Mouse (Mus musculus) neural tube, embryonic 12.5 days (tissue): ENCODE results near the gene Cspg4. TPM values are rescaled to one million over a fixed set of nuclear protein-coding genes. Genes with fewer than 3 reads are reported as not detected.
A peak's percentile ranks its signal among the peaks of the same experiment; 100 is the strongest.

ENCODE experiments used
- ATAC-seq: fragments of 200-750 bp; cut with Nextera tagmentation; 2 replicates; pipeline ENCODE4 v1.8.0; 2017; ENCODE audit warnings: low read depth, mild to moderate bottlenecking, moderate TSS enrichment, moderate library complexity; ENCODE audit not compliant: low FRiP score
- H3K27ac ChIP-seq: fragments of 300-500 bp; sonication (generic); 2 replicates; pipeline ENCODE4 v1.5.1; 2016
- H3K27me3 ChIP-seq: fragments of 300-500 bp; sonication (generic); replicated peaks from 2 replicates; pipeline ENCODE4 v1.6.1; 2016; ENCODE audit warnings: mild to moderate bottlenecking
- H3K36me3 ChIP-seq: fragments of 300-500 bp; sonication (generic); 2 replicates; pipeline ENCODE4 v1.6.1; 2016; ENCODE audit warnings: mild to moderate bottlenecking
- H3K4me1 ChIP-seq: fragments of 300-500 bp; sonication (generic); 2 replicates; pipeline ENCODE4 v1.6.1; 2016
- H3K4me2 ChIP-seq: fragments of 300-500 bp; sonication (generic); replicated peaks from 2 replicates; pipeline ENCODE4 v1.6.1; 2016; ENCODE audit warnings: mild to moderate bottlenecking
- H3K4me3 ChIP-seq: fragments of 300-500 bp; sonication (generic); 2 replicates; pipeline ENCODE4 v1.5.1; 2016
- H3K9ac ChIP-seq: fragments of 300-500 bp; sonication (generic); 2 replicates; pipeline ENCODE4 v1.6.1; 2016; ENCODE audit warnings: mild to moderate bottlenecking
- H3K9me3 ChIP-seq: fragments of 300-500 bp; sonication (generic); 2 replicates; pipeline ENCODE4 v1.6.1; 2016; ENCODE audit warnings: mild to moderate bottlenecking
- WGBS: fragments of 180-500 bp; shearing (Covaris S2); methylation state at CpG from one replicate; pipeline ENCODE4 v1.1.7; 2016; 5-methylcytosine and 5-hydroxymethylcytosine counted together
- polyA plus RNA-seq: library from polyadenylated mRNA; unstranded; fragments of >200 nt; fragmentation: Nextera tagmentation; extraction: Ambion mirVana; gene quantifications from 2 replicates; pipeline ENCODE4 v1.2.1, GENCODE M21; 2016

Cspg4 gene
- polyA plus RNA-seq, 1 experiment from 2014 or later = 5.3 TPM

DNA sequence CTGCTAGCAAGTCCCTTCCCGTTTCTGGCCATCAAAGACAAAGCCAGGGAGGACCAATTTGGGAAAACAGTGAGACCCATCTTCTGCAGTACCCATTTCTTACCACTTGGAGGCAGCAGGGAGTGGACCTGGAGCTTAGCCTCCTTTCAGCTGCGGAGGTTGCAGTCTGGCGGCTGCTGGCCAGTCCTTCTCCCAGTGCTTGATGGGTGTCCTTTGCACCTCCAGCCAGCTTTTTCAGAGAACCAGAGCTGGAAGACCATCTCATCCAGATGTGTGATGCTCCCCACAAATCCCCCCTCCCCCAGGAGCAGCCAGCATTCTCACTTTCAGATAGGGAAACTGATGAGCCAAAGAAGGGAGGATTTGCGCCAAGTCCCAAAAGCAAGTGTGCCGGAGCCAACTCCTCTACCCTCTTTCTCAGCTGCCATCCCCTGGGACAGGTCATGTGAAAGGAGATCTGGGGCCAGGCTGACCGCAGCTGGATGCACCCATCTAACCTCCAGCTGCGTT, 21.1 kb upstream of the Cspg4 start:
- Histone ChIP-seq H3K9me3 (no peaks in the 10 kb centered on the region), H3K4me3 (no peak overlapping the region), H3K4me1 (peaks cover 33% of the 10 kb centered on the region), H3K9ac (peak overlapping the region; percentile 9; the same call in 1 of the 2 replicates), H3K27me3 (no peaks in the 10 kb centered on the region), H3K36me3 (no peaks in the 10 kb centered on the region), H3K4me2 (no peak overlapping the region), H3K27ac (no peak overlapping the region)
- WGBS = 40% methylated on average over 7 of the region's 7 CpGs
- no peak for ATAC-seq

GRCm38 (mm10) chr9:56844644-56845043, 20.2 kb upstream of the Cspg4 start:
- no peaks in the 10 kb centered on the region for H3K9me3 ChIP-seq
- H3K27me3 ChIP-seq = no peaks in the 10 kb centered on the region
- peaks cover 33% of the 10 kb centered on the region for H3K4me1 ChIP-seq
- ATAC-seq = no peak
- H3K4me3 ChIP-seq = no peak overlapping the region
- H3K9ac ChIP-seq = peak overlapping the region; percentile 9; the same call in 1 of the 2 replicates
- H3K27ac ChIP-seq = no peak overlapping the region
- 59% methylated on average over 8 of the region's 8 CpGs for WGBS
- no peak overlapping the region for H3K4me2 ChIP-seq
- no peaks in the 10 kb centered on the region for H3K36me3 ChIP-seq

DNA sequence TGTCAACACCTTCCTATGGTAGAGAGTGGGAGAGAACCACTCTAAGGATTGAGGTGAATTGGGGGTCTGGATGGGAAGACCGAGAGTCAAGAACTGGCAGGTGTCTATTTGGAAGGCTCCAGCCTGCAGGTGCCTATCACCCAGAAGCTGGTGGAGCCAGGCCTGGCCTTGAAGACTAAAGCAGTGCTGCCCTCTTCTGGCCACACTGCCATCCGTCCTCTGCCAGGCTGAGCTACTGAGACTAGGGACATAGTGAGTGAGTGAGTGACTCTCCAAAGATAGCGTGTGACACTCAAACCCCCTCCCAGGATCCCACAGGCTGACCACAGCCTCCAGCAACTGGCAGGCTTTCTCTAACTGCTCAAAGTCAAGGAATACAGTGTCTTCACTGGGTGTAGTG, 17.3 kb upstream of the Cspg4 start:
- no peak overlapping the region for H3K27ac ChIP-seq
- H3K4me2 ChIP-seq = no peak overlapping the region
- ATAC-seq = 0 out of 2 replicates have a peak, but pooled peaks have one; percentile 22

DNA sequence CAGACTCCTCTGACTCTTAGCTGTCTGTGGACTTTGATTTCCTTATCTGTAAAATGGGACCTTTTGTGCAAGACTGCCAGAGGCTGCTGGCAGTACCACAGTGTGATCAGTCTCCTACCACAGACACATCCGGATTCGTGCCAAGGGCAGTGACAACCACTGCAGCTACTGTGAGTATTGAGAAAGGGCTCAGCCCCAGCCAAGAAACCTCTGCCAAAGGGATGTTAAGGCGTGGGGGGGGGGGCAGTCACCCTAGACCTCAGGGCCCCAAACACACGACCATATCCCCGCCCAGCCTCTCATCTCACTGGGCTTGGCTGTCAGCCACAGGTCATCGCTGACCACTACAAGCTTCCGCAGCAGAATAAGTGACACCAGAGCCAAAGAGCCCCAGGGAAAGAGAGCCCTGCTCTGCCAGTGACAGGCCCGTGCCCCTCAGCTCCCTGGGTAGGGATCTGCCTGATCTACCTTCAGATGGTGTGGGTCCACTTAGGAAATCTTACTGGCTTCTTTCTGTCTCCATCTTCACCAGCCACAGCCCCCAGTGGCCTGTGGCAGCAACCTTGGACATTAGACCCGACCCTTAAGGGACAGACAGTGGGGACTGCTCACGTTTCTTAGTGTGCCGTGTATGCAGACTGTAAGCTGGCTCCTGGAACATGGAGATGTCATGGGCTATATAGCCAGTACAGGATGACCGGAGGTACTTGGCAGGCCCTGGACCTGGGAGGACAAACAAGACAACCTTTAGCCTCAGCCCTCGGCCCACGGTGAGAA, 14.5 kb upstream of the Cspg4 start:
- Histone ChIP-seq H3K4me1 (peaks cover 8% of the 10 kb centered on the region), H3K36me3 (no peaks in the 10 kb centered on the region), H3K4me3 (no peak overlapping the region), H3K27me3 (no peaks in the 10 kb centered on the region), H3K4me2 (no peak overlapping the region), H3K9ac (no peak overlapping the region), H3K27ac (no peak overlapping the region), H3K9me3 (no peaks in the 10 kb centered on the region)
- no peak for ATAC-seq
- 77% methylated on average over 14 of the region's 14 CpGs for WGBS

More for the DNA sequence above, 17.3 kb upstream of the Cspg4 start:
- Histone ChIP-seq H3K4me3 (no peak overlapping the region), H3K36me3 (no peaks in the 10 kb centered on the region), H3K4me1 (peaks cover 23% of the 10 kb centered on the region), H3K27me3 (no peaks in the 10 kb centered on the region), H3K9me3 (no peaks in the 10 kb centered on the region), H3K9ac (no peak overlapping the region)
- WGBS = 11% methylated on average over 3 of the region's 3 CpGs

GRCm38 (mm10) chr9:56850905-56851252, 14.0 kb upstream of the Cspg4 start:
- Histone ChIP-seq H3K9me3 (no peaks in the 10 kb centered on the region), H3K27ac (no peak overlapping the region), H3K4me1 (peaks cover 8% of the 10 kb centered on the region), H3K4me2 (no peak overlapping the region), H3K36me3 (no peaks in the 10 kb centered on the region), H3K9ac (no peak overlapping the region), H3K4me3 (no peak overlapping the region), H3K27me3 (no peaks in the 10 kb centered on the region)
- no peak for ATAC-seq
- WGBS = 92% methylated on average over 4 of the region's 4 CpGs

GRCm38 (mm10) chr9:56851778-56852177, 13.1 kb upstream of the Cspg4 start:
- H3K4me3 ChIP-seq = no peak overlapping the region
- no peak overlapping the region for H3K27ac ChIP-seq
- no peaks in the 10 kb centered on the region for H3K36me3 ChIP-seq
- H3K27me3 ChIP-seq = no peaks in the 10 kb centered on the region
- H3K4me2 ChIP-seq = no peak overlapping the region
- no peaks in the 10 kb centered on the region for H3K9me3 ChIP-seq
- H3K4me1 ChIP-seq = peaks cover 8% of the 10 kb centered on the region
- 38% methylated on average over 11 of the region's 11 CpGs for WGBS
- ATAC-seq = no peak
- H3K9ac ChIP-seq = no peak overlapping the region

- no peak for ATAC-seq
- 67% methylated on average over 3 of the region's 3 CpGs for WGBS
- H3K4me1 ChIP-seq = no peaks in the 10 kb centered on the region
- H3K9ac ChIP-seq = no peak overlapping the region
- H3K4me2 ChIP-seq = no peak overlapping the region
- H3K27ac ChIP-seq = no peak overlapping the region
- H3K4me3 ChIP-seq = no peak overlapping the region
- no peaks in the 10 kb centered on the region for H3K27me3 ChIP-seq
- H3K36me3 ChIP-seq = no peaks in the 10 kb centered on the region
- no peaks in the 10 kb centered on the region for H3K9me3 ChIP-seq
Measured at GRCm38 (mm10) chr9:56857463-56857862, 7.4 kb upstream of the Cspg4 start.

GRCm38 (mm10) chr9:56860035-56860434, 4.8 kb upstream of the Cspg4 start:
- Histone ChIP-seq H3K27ac (no peak overlapping the region), H3K36me3 (no peaks in the 10 kb centered on the region), H3K9ac (no peak overlapping the region), H3K4me1 (peaks cover 11% of the 10 kb centered on the region; the same call in 1 of the 2 replicates), H3K4me3 (no peak overlapping the region), H3K9me3 (no peaks in the 10 kb centered on the region), H3K4me2 (no peak overlapping the region), H3K27me3 (peaks cover 14% of the 10 kb centered on the region; the same call in 1 of the 2 replicates)
- no peak for ATAC-seq
- 65% methylated on average over 3 of the region's 3 CpGs for WGBS

GRCm38 (mm10) chr9:56860486-56861269, 4.2 kb upstream of the Cspg4 start:
- Histone ChIP-seq H3K4me3 (no peak overlapping the region), H3K36me3 (no peaks in the 10 kb centered on the region), H3K4me1 (peaks cover 14% of the 10 kb centered on the region; the same call in 1 of the 2 replicates), H3K9me3 (no peaks in the 10 kb centered on the region), H3K4me2 (no peak overlapping the region), H3K9ac (no peak overlapping the region), H3K27ac (no peak overlapping the region), H3K27me3 (peaks cover 20% of the 10 kb centered on the region; the same call in 1 of the 2 replicates)
- WGBS = 75% methylated on average over 15 of the region's 15 CpGs
- ATAC-seq = no peak

DNA sequence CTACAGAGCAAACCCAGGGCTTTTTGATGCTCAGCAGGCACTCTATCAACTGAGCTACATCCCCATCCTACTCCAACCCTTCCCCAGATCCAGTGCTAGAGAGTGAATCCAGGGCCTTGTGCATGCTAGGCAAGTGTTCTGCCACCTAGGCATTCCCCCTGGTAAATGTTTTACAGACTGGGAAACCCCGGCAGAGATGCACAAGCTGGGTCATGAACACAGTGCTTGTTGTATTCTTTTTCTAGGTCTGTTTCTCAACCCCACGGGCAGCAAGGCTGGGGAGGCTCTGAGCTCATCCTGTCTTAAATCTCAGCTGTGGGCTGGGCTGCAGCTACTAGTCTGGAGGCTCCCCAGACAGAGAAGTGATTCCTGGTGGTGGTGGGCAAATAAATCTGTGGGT, 2.0 kb upstream of the Cspg4 start:
- H3K27me3 ChIP-seq = peaks cover 22% of the 10 kb centered on the region; the same call in 1 of the 2 replicates
- H3K36me3 ChIP-seq = no peaks in the 10 kb centered on the region
- no peak overlapping the region for H3K9ac ChIP-seq
- no peak overlapping the region for H3K27ac ChIP-seq
- H3K4me3 ChIP-seq = no peak overlapping the region
- no peak for ATAC-seq
- peaks cover 16% of the 10 kb centered on the region; the same call in 1 of the 2 replicates for H3K4me1 ChIP-seq
- H3K4me2 ChIP-seq = no peak overlapping the region
- no peaks in the 10 kb centered on the region for H3K9me3 ChIP-seq
- 49% methylated on average over 2 of the region's 2 CpGs for WGBS

GRCm38 (mm10) chr9:56864216-56864729, 560 bp upstream of the Cspg4 start, which contains the start of gene Odf3l1:
TSS of gene Odf3l1 (minus strand) at chr9:56864679.
- no peak within 1 kb of the TSS for H3K27ac ChIP-seq
- H3K9ac ChIP-seq = 0 out of 2 replicates have a peak within 1 kb of the TSS, but pooled peaks have one; percentile 6
- no peak for ATAC-seq
- peaks cover 24% of the 10 kb centered on the region for H3K4me1 ChIP-seq
- H3K27me3 ChIP-seq = peaks cover 22% of the 10 kb centered on the region; the same call in 1 of the 2 replicates
- no peaks in the 10 kb centered on the region for H3K36me3 ChIP-seq
- no peaks in the 10 kb centered on the region for H3K9me3 ChIP-seq
- peak within 1 kb of the TSS; percentile 29 for H3K4me3 ChIP-seq
- peak within 1 kb of the TSS; percentile 53 for H3K4me2 ChIP-seq
- 20% methylated on average over 3 of the region's 3 CpGs for WGBS
